Mouse (Mus musculus): Measurements from ENCODE around the gene Car3. TPM values are rescaled to one million over a fixed set of nuclear protein-coding genes. Genes with fewer than 3 reads are reported as not detected.
A peak's percentile ranks its signal among the peaks of the same experiment; 100 is the strongest.

The Car3 gene
- polyA plus RNA-seq, 1 experiment from 2014 or later = 19.8 TPM

DNA sequence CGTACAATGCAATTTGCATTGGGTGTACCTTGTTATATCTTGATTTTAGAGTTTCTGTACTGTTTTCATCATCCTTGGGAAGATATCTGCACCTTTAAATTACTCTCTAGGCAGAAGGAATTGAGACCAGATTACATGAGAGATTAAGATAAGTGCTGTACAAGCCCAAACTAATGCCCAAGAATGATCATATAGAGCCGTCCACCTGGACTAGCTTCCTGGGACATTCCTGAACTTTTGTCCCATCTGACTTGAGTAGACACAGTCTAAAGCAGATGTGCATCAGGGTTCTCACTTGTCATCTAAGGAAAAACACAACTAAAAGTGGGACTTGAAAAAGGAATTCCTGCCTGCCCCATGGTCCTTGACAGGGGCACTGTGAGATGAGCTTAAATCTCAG lies 2.6 kb downstream of the Car3 start:
- H3K27me3 ChIP-seq (ENCODE audit: control insufficient read depth, insufficient read depth, low read length) = no peaks in the 10 kb centered on the region
- H3K4me2 ChIP-seq = no peak overlapping the region
- H3K4me1 ChIP-seq (ENCODE audit: control insufficient read depth, insufficient read depth, low read length) = no peaks in the 10 kb centered on the region
- no peak overlapping the region for H3K9ac ChIP-seq (ENCODE audit: low read depth, low read length)
- H3K36me3 ChIP-seq (ENCODE audit: control insufficient read depth, insufficient read depth, low read length) = no peaks in the 10 kb centered on the region
- WGBS (ENCODE audit: insufficient replicate concordance) = 82% methylated on average over 2 of the region's 2 CpGs
- ATAC-seq (replicated peaks; ENCODE audit: insufficient number of reproducible peaks, low FRiP score, low TSS enrichment) = no peak
- H3K4me3 ChIP-seq (ENCODE audit: low read depth, low read length) = no peak overlapping the region
- H3K27ac ChIP-seq (ENCODE audit: low read depth, low read length) = no peak overlapping the region
- H3K9me3 ChIP-seq (replicated peaks; ENCODE audit: control insufficient read depth, low read length) = no peaks in the 10 kb centered on the region

DNA sequence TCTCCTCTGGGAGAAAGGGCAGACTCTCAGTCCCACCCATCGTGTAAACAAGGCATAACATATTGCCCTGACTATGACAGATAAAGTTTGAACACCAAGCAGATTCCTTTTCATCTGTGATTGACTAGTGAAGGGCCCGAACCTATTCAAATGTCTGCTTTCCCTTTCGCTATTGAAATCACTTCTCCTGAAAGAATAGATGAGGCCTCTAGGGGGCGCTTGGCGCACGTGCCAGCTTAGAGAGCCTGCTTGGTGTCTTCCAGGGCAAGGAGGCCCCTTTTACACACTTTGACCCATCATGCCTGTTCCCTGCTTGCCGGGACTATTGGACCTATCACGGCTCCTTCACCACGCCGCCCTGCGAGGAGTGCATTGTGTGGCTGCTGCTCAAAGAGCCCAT lies 6.5 kb downstream of the Car3 start:
- Histone ChIP-seq H3K4me1 (ENCODE audit: control insufficient read depth, insufficient read depth, low read length) (no peaks in the 10 kb centered on the region), H3K27me3 (ENCODE audit: control insufficient read depth, insufficient read depth, low read length) (no peaks in the 10 kb centered on the region), H3K9me3 (replicated peaks; ENCODE audit: control insufficient read depth, low read length) (no peaks in the 10 kb centered on the region), H3K4me3 (ENCODE audit: low read depth, low read length) (no peak overlapping the region), H3K27ac (ENCODE audit: low read depth, low read length) (no peak overlapping the region), H3K4me2 (peak overlapping the region; percentile 34), H3K36me3 (ENCODE audit: control insufficient read depth, insufficient read depth, low read length) (no peaks in the 10 kb centered on the region), H3K9ac (ENCODE audit: low read depth, low read length) (no peak overlapping the region)
- 30% methylated on average over 11 of the region's 11 CpGs for WGBS (ENCODE audit: insufficient replicate concordance)
- 0 out of 2 replicates have a peak, but pooled peaks have one; percentile 49 for ATAC-seq (replicated peaks; ENCODE audit: insufficient number of reproducible peaks, low FRiP score, low TSS enrichment)

DNA sequence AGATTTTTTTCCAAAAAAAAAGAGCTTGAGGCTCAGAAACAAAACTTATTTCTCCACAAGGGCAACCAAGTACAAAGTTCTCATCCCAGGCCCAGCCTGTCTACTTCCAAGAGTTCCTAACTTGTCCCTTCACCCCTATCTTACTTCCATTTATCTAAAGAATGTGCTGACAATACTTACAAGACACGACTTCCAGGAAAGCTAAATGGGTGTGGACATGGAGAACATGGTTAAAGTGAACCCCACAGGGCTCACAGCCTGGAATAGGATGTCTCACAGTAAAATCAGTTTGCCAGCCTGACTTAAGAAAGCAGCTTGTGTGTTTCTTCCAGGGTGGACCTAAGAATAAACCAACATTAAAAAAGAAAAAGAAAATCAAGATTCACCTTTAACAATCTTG lies 7.2 kb downstream of the Car3 start:
- H3K27ac ChIP-seq (ENCODE audit: low read depth, low read length) = no peak overlapping the region
- no peak overlapping the region for H3K4me3 ChIP-seq (ENCODE audit: low read depth, low read length)
- WGBS (ENCODE audit: insufficient replicate concordance) = 7% methylated on average over 1 of the region's 1 CpGs
- no peaks in the 10 kb centered on the region for H3K9me3 ChIP-seq (replicated peaks; ENCODE audit: control insufficient read depth, low read length)
- H3K9ac ChIP-seq (ENCODE audit: low read depth, low read length) = no peak overlapping the region
- no peak for ATAC-seq (replicated peaks; ENCODE audit: insufficient number of reproducible peaks, low FRiP score, low TSS enrichment)
- H3K4me2 ChIP-seq = no peak overlapping the region
- no peaks in the 10 kb centered on the region for H3K27me3 ChIP-seq (ENCODE audit: control insufficient read depth, insufficient read depth, low read length)
- no peaks in the 10 kb centered on the region for H3K4me1 ChIP-seq (ENCODE audit: control insufficient read depth, insufficient read depth, low read length)
- H3K36me3 ChIP-seq (ENCODE audit: control insufficient read depth, insufficient read depth, low read length) = no peaks in the 10 kb centered on the region

- 37% methylated on average over 7 of the region's 7 CpGs for WGBS (ENCODE audit: insufficient replicate concordance)
- no peaks in the 10 kb centered on the region for H3K36me3 ChIP-seq (ENCODE audit: control insufficient read depth, insufficient read depth, low read length)
- H3K9ac ChIP-seq (ENCODE audit: low read depth, low read length) = no peak overlapping the region
- H3K4me2 ChIP-seq = no peak overlapping the region
- H3K4me3 ChIP-seq (ENCODE audit: low read depth, low read length) = no peak overlapping the region
- no peak overlapping the region for H3K27ac ChIP-seq (ENCODE audit: low read depth, low read length)
- no peaks in the 10 kb centered on the region for H3K9me3 ChIP-seq (replicated peaks; ENCODE audit: control insufficient read depth, low read length)
- ATAC-seq (replicated peaks; ENCODE audit: insufficient number of reproducible peaks, low FRiP score, low TSS enrichment) = no peak
- H3K27me3 ChIP-seq (ENCODE audit: control insufficient read depth, insufficient read depth, low read length) = no peaks in the 10 kb centered on the region
- no peaks in the 10 kb centered on the region for H3K4me1 ChIP-seq (ENCODE audit: control insufficient read depth, insufficient read depth, low read length)
Observed at GRCm38 (mm10) chr3:14871386-14871785, 8.1 kb downstream of the Car3 start.

DNA sequence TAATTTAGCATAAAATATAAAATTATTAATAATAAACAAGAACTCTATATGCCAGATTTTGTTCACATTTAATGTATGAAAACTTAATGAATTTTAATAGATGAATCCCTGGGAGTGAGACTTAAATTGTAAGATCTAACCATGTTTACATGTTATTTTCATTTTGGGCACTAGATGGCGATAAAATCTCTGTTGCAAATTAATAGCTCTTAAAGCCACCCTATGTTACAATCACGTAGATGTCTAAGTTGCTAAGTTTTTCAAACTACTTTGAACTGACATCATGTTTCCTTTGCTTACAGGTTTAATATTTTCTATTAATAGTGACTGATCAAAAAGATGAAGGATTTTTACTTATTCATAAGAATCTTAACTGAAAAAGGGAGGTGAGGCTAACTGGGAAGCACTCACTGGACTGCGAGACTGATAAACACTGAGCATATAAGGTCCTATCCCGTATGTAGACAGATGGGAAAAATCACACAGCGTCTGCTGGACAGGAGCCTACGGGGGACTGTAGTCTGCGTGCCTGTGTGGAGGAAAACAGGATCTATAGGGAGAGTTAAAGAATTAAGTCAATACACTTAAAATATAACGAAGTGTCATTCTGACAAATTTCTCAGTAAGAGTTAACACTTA lies 11.2 kb downstream of the Car3 start:
- Histone ChIP-seq H3K4me3 (ENCODE audit: low read depth, low read length) (no peak overlapping the region), H3K27me3 (ENCODE audit: control insufficient read depth, insufficient read depth, low read length) (no peaks in the 10 kb centered on the region), H3K27ac (ENCODE audit: low read depth, low read length) (no peak overlapping the region), H3K36me3 (ENCODE audit: control insufficient read depth, insufficient read depth, low read length) (no peaks in the 10 kb centered on the region), H3K9ac (ENCODE audit: low read depth, low read length) (no peak overlapping the region), H3K4me1 (ENCODE audit: control insufficient read depth, insufficient read depth, low read length) (peaks cover 4% of the 10 kb centered on the region), H3K9me3 (replicated peaks; ENCODE audit: control insufficient read depth, low read length) (no peaks in the 10 kb centered on the region), H3K4me2 (no peak overlapping the region)
- ATAC-seq (replicated peaks; ENCODE audit: insufficient number of reproducible peaks, low FRiP score, low TSS enrichment) = no peak
- 38% methylated on average over 8 of the region's 8 CpGs for WGBS (ENCODE audit: insufficient replicate concordance)

- H3K4me3 ChIP-seq (ENCODE audit: low read depth, low read length) = no peak overlapping the region
- H3K36me3 ChIP-seq (ENCODE audit: control insufficient read depth, insufficient read depth, low read length) = no peaks in the 10 kb centered on the region
- no peaks in the 10 kb centered on the region for H3K9me3 ChIP-seq (replicated peaks; ENCODE audit: control insufficient read depth, low read length)
- H3K27me3 ChIP-seq (ENCODE audit: control insufficient read depth, insufficient read depth, low read length) = no peaks in the 10 kb centered on the region
- H3K4me1 ChIP-seq (ENCODE audit: control insufficient read depth, insufficient read depth, low read length) = peaks cover 4% of the 10 kb centered on the region
- ATAC-seq (replicated peaks; ENCODE audit: insufficient number of reproducible peaks, low FRiP score, low TSS enrichment) = no peak
- H3K4me2 ChIP-seq = no peak overlapping the region
- WGBS (ENCODE audit: insufficient replicate concordance) = 64% methylated on average over 9 of the region's 9 CpGs
- H3K9ac ChIP-seq (ENCODE audit: low read depth, low read length) = no peak overlapping the region
- H3K27ac ChIP-seq (ENCODE audit: low read depth, low read length) = peak overlapping the region; percentile 69; the same call in 1 of the 2 replicates
Observed at GRCm38 (mm10) chr3:14876325-14876918, 13.1 kb downstream of the Car3 start.

- WGBS (ENCODE audit: insufficient replicate concordance) = 57% methylated on average over 7 of the region's 7 CpGs
- ATAC-seq (replicated peaks; ENCODE audit: insufficient number of reproducible peaks, low FRiP score, low TSS enrichment) = peak; percentile 79
- Histone ChIP-seq H3K27me3 (ENCODE audit: control insufficient read depth, insufficient read depth, low read length) (no peaks in the 10 kb centered on the region), H3K9me3 (replicated peaks; ENCODE audit: control insufficient read depth, low read length) (no peaks in the 10 kb centered on the region), H3K4me1 (ENCODE audit: control insufficient read depth, insufficient read depth, low read length) (peaks cover 4% of the 10 kb centered on the region), H3K4me3 (ENCODE audit: low read depth, low read length) (no peak overlapping the region), H3K9ac (ENCODE audit: low read depth, low read length) (no peak overlapping the region), H3K27ac (ENCODE audit: low read depth, low read length) (peak overlapping the region; percentile 69), H3K36me3 (ENCODE audit: control insufficient read depth, insufficient read depth, low read length) (no peaks in the 10 kb centered on the region), H3K4me2 (peak overlapping the region; percentile 3; the same call in 1 of the 2 replicates)
Observed at GRCm38 (mm10) chr3:14877251-14877909, 14.1 kb downstream of the Car3 start.

GRCm38 (mm10) chr3:14878749-14879223 lies 15.5 kb downstream of the Car3 start:
- H3K4me1 ChIP-seq (ENCODE audit: control insufficient read depth, insufficient read depth, low read length) = peaks cover 4% of the 10 kb centered on the region
- peak; percentile 86 for ATAC-seq (replicated peaks; ENCODE audit: insufficient number of reproducible peaks, low FRiP score, low TSS enrichment)
- H3K4me2 ChIP-seq = peak overlapping the region; percentile 17; the same call in 1 of the 2 replicates
- H3K9me3 ChIP-seq (replicated peaks; ENCODE audit: control insufficient read depth, low read length) = no peaks in the 10 kb centered on the region
- peak overlapping the region; percentile 60; the same call in 1 of the 2 replicates for H3K27ac ChIP-seq (ENCODE audit: low read depth, low read length)
- H3K27me3 ChIP-seq (ENCODE audit: control insufficient read depth, insufficient read depth, low read length) = no peaks in the 10 kb centered on the region
- no peaks in the 10 kb centered on the region for H3K36me3 ChIP-seq (ENCODE audit: control insufficient read depth, insufficient read depth, low read length)
- no peak overlapping the region for H3K4me3 ChIP-seq (ENCODE audit: low read depth, low read length)
- 57% methylated on average over 6 of the region's 6 CpGs for WGBS (ENCODE audit: insufficient replicate concordance)
- H3K9ac ChIP-seq (ENCODE audit: low read depth, low read length) = no peak overlapping the region

All from heart, embryonic 11.5 days (tissue).